Mouse (Mus musculus): ENCODE measurements at regions not wholly inside any gene's neighbourhood (a gene's known extent, or its start where the extent isn't known, plus 50 kb on each side); places are given as distances from the start of the nearest gene placed in this dataset.

GRCm38 (mm10) chr5:11983452-11983851 lies 65.6 kb downstream of the 4933402N22Rik start:
- DNase-seq: no peak

- DNase-seq: no peak
These were observed 71.3 kb downstream of the 4933402N22Rik start for GRCm38 (mm10) chr5:11989140-11989539.

- no peak for DNase-seq
These were observed 82.9 kb downstream of the 4933402N22Rik start for GRCm38 (mm10) chr5:12000777-12001176.

GRCm38 (mm10) chr5:12006473-12006872 lies 88.6 kb downstream of the 4933402N22Rik start:
- no peak for DNase-seq

GRCm38 (mm10) chr5:12016332-12016731 lies 98.5 kb downstream of the 4933402N22Rik start:
- no peak for DNase-seq

- DNase-seq: no peak
These were observed 102.6 kb downstream of the 4933402N22Rik start for GRCm38 (mm10) chr5:12020489-12020888.

- DNase-seq: no peak
These were observed 107.0 kb downstream of the 4933402N22Rik start for GRCm38 (mm10) chr5:12024705-12025383.

- peak; percentile 66 for DNase-seq
These were observed 112.2 kb downstream of the 4933402N22Rik start for GRCm38 (mm10) chr5:12030002-12030401.

- DNase-seq: no peak
These were observed 132.0 kb downstream of the 4933402N22Rik start for GRCm38 (mm10) chr5:12049806-12050205.

GRCm38 (mm10) chr5:12080191-12080590 lies 162.3 kb downstream of the 4933402N22Rik start:
- no peak for DNase-seq

- DNase-seq: no peak
These were observed 175.8 kb downstream of the 4933402N22Rik start for GRCm38 (mm10) chr5:12093680-12094079.

GRCm38 (mm10) chr5:12116587-12117354 lies 198.9 kb downstream of the 4933402N22Rik start:
- no peak for DNase-seq

- DNase-seq: no peak
These were observed 207.1 kb downstream of the 4933402N22Rik start for GRCm38 (mm10) chr5:12124935-12125334.

- no peak for DNase-seq
These were observed 209.8 kb downstream of the 4933402N22Rik start for GRCm38 (mm10) chr5:12127484-12128265.

- DNase-seq: no peak
These were observed 221.1 kb downstream of the 4933402N22Rik start for GRCm38 (mm10) chr5:12138961-12139360.

- no peak for DNase-seq
These were observed 229.9 kb upstream of the Sema3d start for GRCm38 (mm10) chr5:12153295-12153694.

GRCm38 (mm10) chr5:12154551-12155091 lies 228.6 kb upstream of the Sema3d start:
- DNase-seq: no peak

- no peak for DNase-seq
These were observed 191.5 kb upstream of the Sema3d start for GRCm38 (mm10) chr5:12191681-12192080.

GRCm38 (mm10) chr5:12207452-12207851 lies 175.7 kb upstream of the Sema3d start:
- no peak for DNase-seq

- no peak for DNase-seq
These were observed 173.6 kb upstream of the Sema3d start for GRCm38 (mm10) chr5:12209631-12210030.

- DNase-seq: no peak
These were observed 169.7 kb upstream of the Sema3d start for GRCm38 (mm10) chr5:12213448-12213847.

GRCm38 (mm10) chr5:12219424-12220107 lies 163.6 kb upstream of the Sema3d start:
- DNase-seq: no peak
